Mouse (Mus musculus): ENCODE results near the gene Cwc22.

DNA sequence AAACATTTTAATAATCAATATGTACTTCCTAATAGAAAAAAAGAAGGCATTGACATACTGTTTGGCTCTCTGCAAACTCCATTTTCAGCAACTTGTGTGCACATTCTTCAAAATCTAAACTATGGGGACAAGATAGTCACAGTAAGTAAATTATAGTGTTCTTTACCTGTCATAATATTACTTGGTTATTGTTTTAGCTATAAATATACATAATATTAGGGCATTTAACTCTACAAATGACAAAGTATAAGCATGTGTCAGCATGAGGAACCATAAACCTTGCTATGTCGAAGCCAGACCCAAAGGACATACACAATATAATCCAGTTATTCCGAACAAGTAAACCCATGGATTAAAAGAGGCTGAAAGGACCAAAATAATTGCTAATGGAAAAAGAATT is 34.7 kb downstream of the Cwc22 start:
- no peak for TF ChIP-seq POLR2A (IDR thresholded peaks at IDR 0.05; ENCODE audit: control insufficient read depth, extremely low read depth, insufficient read depth, low read length, poor library complexity)
- TF ChIP-seq CTCF (IDR thresholded peaks at IDR 0.05; ENCODE audit: borderline replicate concordance, control insufficient read depth, extremely low read depth, insufficient read depth, low read length, poor library complexity) = no peak
